Mouse (Mus musculus): ENCODE data around the gene Sergef.

GRCm38 (mm10) chr7:46459200-46459599 lies 180.4 kb downstream of the Sergef start:
- TF ChIP-seq CTCF (IDR thresholded peaks at IDR 0.05; ENCODE audit: borderline replicate concordance, control insufficient read depth, extremely low read depth, insufficient read depth, low read length, poor library complexity) (no peak), POLR2A (IDR thresholded peaks at IDR 0.05; ENCODE audit: control insufficient read depth, extremely low read depth, insufficient read depth, low read length, poor library complexity) (no peak)

Measured in thymus, adult 2 months (tissue).